Mouse (Mus musculus) liver, adult 2 months (tissue): ENCODE results near the gene Acer3.
"Not testable (repeated sequence)": the region's sequence is repeated elsewhere in the genome, so short reads cannot be mapped to it uniquely, and the experiment has no call there.

Experiments used
- CTCF ChIP-seq: fragments of 200-500 bp; IDR thresholded peaks from 2 replicates; pipeline ENCODE4 v1.5.1; 2011; ENCODE audit warnings: low read depth, low read length, control low read depth
- POLR2A ChIP-seq: fragments of 200-500 bp; IDR thresholded peaks from 2 replicates; pipeline ENCODE4 v1.6.1; 2011; ENCODE audit warnings: low read length, control low read depth; ENCODE audit not compliant: insufficient read depth; ENCODE audit errors: extremely low read depth

GRCm38 (mm10) chr7:98268166-98268565 is 52.8 kb downstream of the Acer3 start:
- TF ChIP-seq CTCF, POLR2A: not testable (repeated sequence)
